Mouse (Mus musculus) myocyte (in vitro differentiated cells): ENCODE results near the gene Atp6v1g2.

ENCODE experiments used
- MAX ChIP-seq: IDR thresholded peaks from one replicate; pipeline ENCODE4 v1.6.1; 2011; ENCODE audit warnings: low read depth, mild to moderate bottlenecking, control low read depth
- MYOD1 ChIP-seq, 3 experiments: IDR thresholded peaks; one replicate each; pipeline ENCODE4 v1.6.1; 2011; ENCODE audit warnings: control low read depth in 2 of 3, low read depth in 2 of 3, mild to moderate bottlenecking in 2 of 3, moderate library complexity in 1 of 3; ENCODE audit not compliant: insufficient read length in 2 of 3, control insufficient read depth in 1 of 3
- POLR2A ChIP-seq: IDR thresholded peaks from one replicate; pipeline ENCODE4 v1.6.1; 2011; ENCODE audit warnings: low read depth, mild to moderate bottlenecking, control low read depth, moderate library complexity; ENCODE audit not compliant: insufficient read length

DNA sequence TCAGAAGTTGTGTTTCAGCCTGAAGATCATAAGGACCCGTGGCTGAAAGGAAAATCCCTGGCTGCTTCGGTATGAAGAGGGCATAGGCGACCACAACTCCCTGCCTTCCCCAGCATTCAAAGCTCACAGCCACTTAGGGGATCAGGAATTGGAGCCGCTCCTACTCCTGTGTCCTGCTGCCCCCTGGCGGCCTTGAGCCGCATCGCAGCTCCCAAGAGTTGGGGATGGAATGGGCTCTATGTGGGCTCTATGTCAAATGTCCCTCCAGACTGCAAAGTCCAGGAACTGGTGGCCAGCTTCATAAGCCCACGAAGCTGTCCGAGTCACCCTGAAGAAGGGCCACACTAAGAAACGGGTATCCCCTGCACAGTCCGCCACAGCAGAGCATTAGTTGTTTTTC, 41.3 kb downstream of the Atp6v1g2 start:
- TF ChIP-seq POLR2A (no peak), MYOD1 (IDR thresholded peaks at IDR 0.05; ENCODE audit: control insufficient read depth in 1 of 3, insufficient read length in 2 of 3, low read depth in 2 of 3) (no peak), MAX (no peak)
